Mouse (Mus musculus): ENCODE measurements around the gene Tufm.
A peak's percentile ranks its signal among the peaks of the same experiment; 100 is the strongest.

Tufm gene

DNA sequence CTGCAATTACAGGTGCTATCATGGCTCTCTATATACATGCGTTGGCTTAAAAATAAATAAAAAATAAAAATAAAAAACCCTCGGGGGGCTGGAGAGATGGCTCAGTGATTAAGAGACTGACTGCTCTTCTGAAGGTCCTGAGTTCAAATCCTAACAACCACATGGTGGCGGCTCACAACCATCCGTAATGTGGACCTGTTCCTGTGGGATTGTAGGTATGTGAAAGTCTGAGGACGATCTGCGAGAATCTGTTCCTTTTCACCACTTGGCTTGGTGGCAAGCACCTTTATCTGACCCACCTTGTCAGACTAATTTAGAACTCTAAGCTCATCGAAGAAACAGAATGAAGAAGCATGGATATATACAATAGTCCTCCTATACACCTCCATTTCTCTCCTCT, 12.3 kb downstream of the Tufm start:
- no peak for DNase-seq (ENCODE audit: low spot score in 2 of 2)

DNA sequence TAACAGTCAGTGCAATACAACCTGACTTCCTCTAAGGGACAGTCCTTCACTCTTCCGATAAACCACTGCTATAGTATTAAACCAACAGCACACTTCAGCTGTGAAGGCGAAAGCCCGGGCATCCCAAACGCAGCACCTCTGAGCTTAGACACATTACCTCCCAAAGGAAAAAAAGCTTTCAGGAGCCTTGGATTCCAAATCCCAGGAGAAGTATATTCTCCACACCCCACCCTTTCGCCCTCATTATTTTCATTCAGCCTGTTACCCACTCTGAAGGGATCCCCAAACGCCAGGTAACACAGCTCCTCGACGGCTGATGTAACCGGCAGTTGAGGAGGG, 14.5 kb downstream of the Tufm start:
- no peak for DNase-seq (ENCODE audit: low spot score in 2 of 2)

DNA sequence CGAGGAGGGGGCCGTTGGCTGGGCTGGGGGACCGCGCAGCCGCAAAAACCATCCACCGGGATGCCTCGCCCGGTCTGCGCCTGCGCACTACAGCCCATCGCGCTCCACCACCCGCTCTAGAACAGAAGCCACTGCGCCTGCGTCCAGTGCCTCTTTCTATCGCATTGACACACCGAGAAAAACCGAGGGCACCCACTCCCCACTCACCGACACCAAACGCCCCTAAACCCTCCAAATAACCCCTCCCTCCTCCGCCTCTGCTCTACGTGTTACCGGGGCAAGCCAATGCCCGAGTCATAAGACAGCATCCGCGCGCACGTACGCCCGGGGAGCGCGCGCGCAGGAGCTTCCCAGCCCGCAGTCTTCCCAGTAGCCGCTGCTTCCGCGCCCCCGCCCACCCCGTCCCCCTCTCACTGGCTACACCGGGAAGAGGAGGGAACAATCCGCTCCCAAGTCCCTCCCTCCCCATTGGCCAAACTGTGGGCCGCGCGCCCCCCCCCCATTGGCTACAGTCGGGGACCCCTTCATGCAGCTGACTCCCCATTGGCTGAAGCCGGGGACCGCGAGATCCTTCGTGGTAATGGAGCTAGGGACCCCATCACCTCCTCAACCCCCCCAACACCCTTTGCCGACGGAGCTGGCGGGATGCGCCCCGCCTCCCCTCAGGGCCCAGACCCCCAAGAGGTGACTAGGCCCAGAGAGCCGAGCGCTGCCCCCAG, 15.0 kb downstream of the Tufm start:
- peak; percentile 81 to 88 for DNase-seq (ENCODE audit: low spot score in 2 of 2)

DNA sequence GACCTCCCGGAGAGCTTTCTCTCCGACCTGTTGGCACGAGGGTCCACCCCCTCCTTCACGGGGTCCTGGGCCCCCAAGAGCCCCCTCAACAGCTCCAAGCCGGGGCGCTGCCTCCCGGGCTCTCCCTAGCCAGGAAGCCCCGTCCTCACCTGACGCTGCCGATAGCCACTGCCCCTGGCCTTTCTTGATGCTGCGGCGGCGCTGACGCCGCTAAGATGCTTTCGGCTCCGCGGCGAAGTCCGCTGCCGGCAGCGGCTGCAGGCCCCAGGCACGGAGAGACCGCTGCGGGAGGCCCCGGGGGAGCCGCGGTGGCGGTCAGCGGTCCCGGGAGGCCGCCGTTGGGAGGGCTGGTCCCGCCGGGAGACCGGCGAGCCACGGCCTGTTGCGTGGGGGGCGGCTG, 15.6 kb downstream of the Tufm start:
- DNase-seq (ENCODE audit: low spot score in 2 of 2), result peak in 1 of 2 experiments; percentile 79

DNA sequence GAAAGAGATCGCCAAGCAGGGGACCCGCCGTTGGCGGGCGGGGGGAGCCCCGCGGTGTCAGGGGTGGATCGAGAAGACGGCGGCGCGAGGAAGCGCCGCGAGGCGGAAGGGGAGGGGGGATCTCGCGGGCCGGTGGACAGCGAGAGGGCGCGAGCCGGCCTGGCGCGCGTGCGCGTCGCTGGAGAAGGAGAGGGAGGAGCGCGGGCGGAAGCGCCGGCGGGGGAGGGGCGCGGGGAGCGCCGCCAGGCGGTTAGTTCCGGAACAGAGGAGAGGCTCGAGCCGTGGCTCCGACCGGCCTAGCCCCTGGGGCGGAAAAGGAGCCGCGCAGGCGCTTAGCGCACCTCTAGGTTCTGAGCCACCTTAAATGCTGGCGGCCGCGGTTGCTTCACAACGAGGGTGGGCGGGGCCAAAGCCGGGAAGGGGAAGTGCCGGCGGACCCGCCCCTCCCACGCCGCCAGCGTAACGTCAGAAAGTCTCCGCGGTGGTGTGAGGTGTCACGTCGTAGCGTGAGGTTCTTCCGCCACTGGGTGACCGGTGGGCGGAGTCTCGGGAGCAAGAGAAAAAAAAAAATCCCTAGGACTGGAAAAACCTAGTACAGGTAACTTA, 16.2 kb downstream of the Tufm start, which contains the start of gene Atxn2l:
Gene Atxn2l (minus strand): TSS at position 165 of the 606 bp plus-strand sequence.
- peak; percentile 97 for DNase-seq (ENCODE audit: low spot score in 2 of 2)

DNA sequence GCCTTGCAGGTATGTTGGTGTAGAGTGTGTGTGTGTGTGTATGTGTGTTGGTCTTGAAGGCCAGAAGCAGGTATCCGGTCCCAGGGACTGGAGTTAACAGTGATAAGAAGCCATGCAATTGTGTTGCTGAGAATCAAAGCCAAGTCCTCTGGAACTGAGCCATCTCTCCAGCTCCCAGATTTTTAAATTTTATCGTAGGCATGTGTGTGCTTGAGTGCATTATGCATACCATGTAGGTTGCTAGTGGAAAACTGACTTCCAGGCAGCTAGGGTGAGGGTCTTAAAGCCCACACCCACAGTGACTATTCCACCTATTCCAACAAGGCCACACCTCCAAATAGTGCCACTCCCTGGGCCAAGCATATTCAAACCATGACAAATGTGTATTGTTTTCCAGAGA, 17.8 kb downstream of the Tufm start:
- no peak for DNase-seq (ENCODE audit: low spot score in 2 of 2)

DNA sequence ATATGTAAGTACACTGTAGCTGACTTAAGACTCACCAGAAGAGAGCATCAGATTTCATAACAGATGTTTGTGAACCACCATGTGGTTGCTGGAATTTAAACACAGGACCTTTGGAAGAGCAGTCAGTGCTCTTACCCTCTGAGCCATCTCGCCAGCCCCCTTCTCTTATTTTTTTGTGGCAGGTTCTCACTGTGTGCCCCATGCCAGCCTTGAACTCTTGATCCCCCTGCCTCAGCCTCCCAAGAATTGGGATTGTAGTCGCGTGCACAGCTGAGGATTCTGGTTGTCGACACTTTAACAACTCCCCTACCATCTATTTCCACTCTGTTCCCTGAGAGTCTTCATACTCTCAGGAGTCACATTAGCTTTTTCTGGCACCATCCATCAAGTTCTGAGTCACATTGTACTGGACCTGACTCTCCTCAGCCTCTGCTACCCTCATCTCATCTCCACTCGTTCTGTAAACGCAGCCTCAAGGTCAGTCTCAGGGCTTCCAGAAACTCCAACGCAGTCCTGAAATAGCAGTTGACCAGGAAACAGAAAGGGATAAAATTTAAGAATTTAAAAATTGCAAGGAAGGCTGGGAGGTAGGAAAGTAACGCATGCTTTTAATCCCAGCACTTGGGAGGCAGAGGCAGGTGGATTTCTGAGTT, 20.1 kb downstream of the Tufm start:
- DNase-seq (ENCODE audit: low spot score in 2 of 2), result no peak

DNA sequence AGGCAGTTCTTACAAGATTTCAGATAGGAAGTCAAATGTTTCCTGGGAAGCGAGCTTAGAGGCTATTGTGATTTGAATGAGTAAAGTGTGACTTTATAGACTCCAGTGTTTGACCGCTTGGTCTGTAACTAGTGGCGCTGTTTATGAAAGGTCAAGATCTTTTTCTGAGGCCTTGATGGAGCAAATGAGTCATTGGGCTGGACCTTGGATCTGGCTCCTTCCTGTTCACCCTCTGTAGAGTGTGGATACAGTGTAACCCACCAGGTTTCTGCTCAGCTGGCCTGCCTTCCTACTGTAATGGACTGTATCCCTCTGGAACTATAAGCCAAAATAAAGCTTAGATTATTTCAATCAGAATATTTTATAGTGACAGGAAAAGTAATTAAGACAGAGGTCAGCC, 24.1 kb downstream of the Tufm start:
- no peak for DNase-seq (ENCODE audit: low spot score in 2 of 2)

DNA sequence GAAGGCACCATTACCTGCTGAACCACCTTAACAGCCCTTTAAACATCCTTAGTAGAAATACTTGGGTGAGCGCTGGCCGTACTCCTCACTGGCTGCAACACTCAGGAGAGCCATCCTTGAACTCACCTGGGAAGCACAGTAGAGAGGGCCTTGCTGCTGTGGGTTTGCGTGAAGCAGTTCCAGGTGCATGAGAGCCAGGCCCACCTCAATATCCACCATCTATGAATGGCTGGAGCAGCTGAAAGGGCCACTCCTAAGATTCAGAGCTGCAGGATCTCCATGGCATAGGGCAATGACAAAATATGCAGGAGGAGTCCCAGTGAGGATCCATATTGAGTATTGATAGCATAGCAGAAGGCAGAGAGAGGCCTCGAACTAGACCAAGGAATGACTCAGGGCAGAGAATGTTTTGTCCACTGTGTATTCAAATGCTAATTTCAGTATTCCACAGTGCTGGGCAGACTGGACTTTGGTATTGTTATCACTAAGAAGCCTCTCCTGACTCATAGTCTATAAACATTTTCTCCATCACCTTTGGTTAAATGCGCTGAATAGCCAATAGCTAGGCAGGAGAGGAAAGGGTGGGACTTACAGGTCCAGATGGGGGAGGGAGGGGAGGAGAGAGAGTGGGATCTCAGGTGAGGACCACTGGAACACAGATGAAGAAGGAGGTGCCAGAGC, 31.2 kb downstream of the Tufm start:
- DNase-seq (ENCODE audit: low spot score in 2 of 2), result no peak

DNA sequence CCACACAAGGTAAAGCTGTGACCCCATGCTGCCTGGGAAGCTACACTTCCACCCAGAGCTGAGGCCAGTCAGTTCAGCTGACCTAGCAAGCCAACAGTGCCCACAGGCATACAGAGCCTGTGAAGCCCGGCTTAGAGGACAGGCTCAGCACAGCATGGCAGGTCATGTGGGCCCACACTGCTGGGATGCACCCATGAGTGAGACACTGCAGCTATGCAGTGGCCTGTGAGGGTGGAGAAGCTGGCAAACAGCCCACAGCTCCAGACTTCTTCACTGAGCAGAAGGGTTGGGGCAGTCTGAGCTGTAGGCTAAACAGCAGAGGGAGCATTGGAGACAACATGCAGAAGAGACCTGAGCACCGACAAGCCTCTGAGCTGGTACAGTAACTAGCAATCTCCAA, 32.4 kb downstream of the Tufm start:
- DNase-seq (ENCODE audit: low spot score in 2 of 2), result no peak

DNA sequence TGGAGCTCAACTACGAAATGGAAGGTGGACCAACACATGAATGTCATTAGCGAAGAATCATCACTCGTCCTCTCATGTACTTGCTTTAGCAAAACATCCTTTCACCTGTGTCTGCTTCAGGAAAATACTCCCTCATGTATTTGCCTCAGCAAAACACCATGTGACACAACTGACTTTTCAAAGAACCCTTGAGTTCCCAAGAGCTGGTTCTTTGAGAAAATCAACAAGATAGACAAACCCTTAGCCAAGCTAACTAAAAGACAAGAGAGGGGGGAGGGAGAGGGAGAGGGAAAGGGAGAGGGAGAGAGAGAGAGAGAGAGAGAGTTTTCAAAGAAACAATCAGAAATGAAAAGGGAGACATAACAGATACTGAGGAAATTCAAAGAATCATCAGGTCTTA, 36.2 kb downstream of the Tufm start:
- no peak for DNase-seq (ENCODE audit: low spot score in 2 of 2)

DNA sequence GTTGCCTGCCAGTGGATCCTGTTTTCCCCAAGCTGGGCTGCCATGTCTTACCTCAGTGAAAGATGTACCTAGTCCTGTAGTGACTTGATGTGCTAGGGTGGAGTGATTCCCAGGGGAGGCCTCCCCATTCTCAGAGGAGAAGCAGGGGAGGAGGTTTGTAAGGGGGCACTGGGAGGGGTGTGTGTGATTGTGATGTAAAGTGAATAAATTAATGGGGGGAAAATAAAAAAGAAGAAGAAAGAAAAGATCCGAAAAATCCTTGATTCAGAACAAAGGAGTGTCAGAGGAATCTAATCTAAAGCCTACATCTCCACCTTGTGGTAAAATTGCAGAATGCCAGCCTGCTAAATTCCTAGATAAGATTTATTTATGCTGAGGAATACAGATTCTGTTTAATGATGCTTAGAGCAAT, 41.0 kb downstream of the Tufm start:
- DNase-seq (ENCODE audit: low spot score in 2 of 2), result peak in 1 of 2 experiments; percentile 9

DNA sequence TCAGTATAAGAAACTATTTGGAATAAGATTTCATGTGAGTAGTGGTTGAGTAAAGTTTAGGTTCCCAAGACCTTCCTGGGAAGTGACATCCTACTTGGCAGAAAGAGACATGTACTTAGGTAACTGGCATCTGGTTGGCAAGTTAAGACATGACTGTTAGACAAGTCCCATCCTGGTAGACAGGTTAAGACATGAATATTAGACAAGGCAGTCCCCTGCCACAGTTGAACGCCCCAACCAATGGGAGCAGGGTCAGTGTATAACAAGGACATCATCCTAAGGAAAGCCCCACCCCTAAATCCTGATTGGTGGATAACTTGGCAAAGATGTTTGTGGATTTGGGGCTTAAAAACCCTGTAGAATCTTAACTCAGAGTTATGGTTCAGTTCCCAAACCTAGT, 46.3 kb downstream of the Tufm start:
- no peak for DNase-seq (ENCODE audit: low spot score in 2 of 2)

DNA sequence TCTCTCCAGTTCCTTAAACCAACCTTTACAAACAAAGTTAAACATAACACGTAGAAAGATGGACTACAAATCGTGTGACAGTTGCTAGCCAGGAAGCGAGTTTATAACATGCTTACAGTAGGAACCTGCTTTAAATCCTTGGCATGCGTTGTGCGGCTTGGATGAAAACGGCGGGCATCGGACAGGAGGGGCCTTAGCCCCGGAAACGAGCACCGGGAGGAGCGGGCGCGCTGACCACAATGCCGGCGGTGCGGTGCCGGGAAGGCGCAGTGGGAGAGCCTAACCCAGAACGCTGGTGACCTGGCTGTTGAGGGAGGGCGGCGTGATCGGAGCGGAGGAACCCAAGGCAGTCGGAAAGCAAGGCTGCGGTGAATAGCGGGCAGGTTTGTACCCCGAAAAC, 48.6 kb downstream of the Tufm start:
- peak in 1 of 2 experiments; percentile 18 for DNase-seq (ENCODE audit: low spot score in 2 of 2)

DNA sequence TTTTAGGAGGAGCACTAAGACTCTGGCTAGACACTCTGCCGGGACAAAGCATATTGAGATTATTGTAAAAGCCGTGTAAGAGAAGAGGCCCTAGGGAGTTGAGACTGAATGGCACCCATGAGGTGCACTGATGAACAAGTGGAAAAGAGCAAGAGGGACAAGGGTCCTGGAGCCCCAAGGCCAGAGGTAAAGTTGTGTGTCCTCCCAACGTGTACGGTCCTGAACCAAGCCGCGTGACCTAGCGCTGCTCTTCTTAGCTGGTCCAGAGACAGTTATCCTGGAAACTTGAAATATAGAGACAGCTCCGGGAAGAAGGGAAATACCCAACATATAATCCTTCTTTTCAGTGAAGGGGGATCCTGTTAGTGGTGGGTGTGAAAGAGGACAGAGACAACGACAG, 49.3 kb downstream of the Tufm start:
- no peak for DNase-seq (ENCODE audit: low spot score in 2 of 2)

DNA sequence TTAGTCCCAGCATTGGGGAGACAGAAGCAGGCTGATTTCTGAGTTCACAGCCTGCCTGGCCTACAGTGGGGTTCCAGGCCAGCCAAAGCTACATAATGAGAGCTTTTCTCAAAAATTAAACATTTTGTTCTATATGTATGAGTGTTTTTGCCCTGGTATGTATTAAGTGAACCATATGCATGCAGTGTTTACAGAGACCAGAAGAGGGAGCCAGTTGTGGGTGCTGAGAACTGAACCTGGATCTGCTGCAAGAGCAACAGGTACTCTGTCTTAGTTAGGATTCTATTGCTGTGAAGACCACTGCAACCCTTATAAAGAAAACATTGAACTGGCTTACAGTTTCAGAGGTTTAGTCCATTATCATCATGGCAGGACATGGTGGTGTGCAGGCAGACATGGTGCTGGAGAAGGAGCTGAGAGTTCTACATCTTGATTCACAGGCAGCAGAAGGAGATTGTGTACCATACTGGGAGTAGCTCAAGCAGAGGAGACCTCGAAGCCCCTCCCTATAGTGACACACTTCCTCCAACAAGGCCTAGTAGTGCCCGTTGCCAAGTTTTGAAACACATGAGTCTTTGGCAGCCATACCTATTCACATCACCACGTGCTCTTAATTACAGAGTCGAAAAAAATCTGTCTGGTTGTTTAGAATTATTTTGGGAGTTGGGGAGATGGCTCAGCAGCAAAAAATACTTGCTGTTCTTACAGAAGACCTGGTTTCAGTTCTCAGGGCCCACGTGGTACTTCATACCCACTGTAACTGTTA, 50.8 kb downstream of the Tufm start:
- DNase-seq (ENCODE audit: low spot score in 2 of 2), result no peak
